Mouse (Mus musculus) cortical plate, adult 2 months (tissue): ENCODE measurements at regions not wholly inside any gene's neighbourhood (a gene's known extent, or its start where the extent isn't known, plus 50 kb on each side); places are given as distances from the start of the nearest gene placed in this dataset.

Experiments used
- CTCF ChIP-seq: fragments of 200-500 bp; IDR thresholded peaks from 2 replicates; pipeline ENCODE4 v1.5.1; 2011; ENCODE audit warnings: mild to moderate bottlenecking, control low read depth, low read length; ENCODE audit not compliant: insufficient read depth; ENCODE audit errors: extremely low read depth
- POLR2A ChIP-seq: fragments of 200-500 bp; IDR thresholded peaks from 2 replicates; pipeline ENCODE4 v1.6.1; 2011; ENCODE audit warnings: mild to moderate bottlenecking, low read length, control low read depth; ENCODE audit not compliant: insufficient read depth; ENCODE audit errors: extremely low read depth

GRCm38 (mm10) chrX:167151341-167151740, 57.8 kb downstream of the Tmsb4x start:
- TF ChIP-seq POLR2A (no peak), CTCF (no peak)
